Mouse (Mus musculus): ENCODE results near the gene Dusp16.

- TF ChIP-seq GATA1 (IDR thresholded peaks at IDR 0.05; ENCODE audit: low read length) (no peak), TAL1 (IDR thresholded peaks at IDR 0.05; ENCODE audit: low read length) (no peak)
Observed at GRCm38 (mm10) chr6:134701211-134701602, 91.2 kb downstream of the Dusp16 start.

All from erythroblast, embryonic 14.5 days (primary cell).